In genomic region chr11:121791991-121792390, GRCm38 (mm10) we compare ENCODE assay signal across 38 mouse cellular contexts. TPM values are rescaled to one million over a fixed set of nuclear protein-coding genes. Genes with fewer than 3 reads are reported as not detected.
"Had no signal": no experiment of that assay in that cellular context is flagged by ENCODE, and none has a peak within 500 bp of the region (broad histone marks: within the 10 kb centered on the region; RNA-seq: fewer than 3 reads in every experiment).

No protein-coding gene starts in this region.

- H3K4me2 ChIP-seq: heart, embryonic 11.5 days; heart, embryonic 13.5 days; heart, embryonic 15.5 days; hindbrain, embryonic 12.5 days; hindbrain, embryonic 14.5 days; intestine, embryonic 15.5 days; kidney, embryonic 15.5 days; limb, embryonic 13.5 days; limb, embryonic 15.5 days; liver, embryonic 12.5 days had no signal

- H3K27ac ChIP-seq: heart, embryonic 13.5 days; heart, embryonic 15.5 days; hindbrain, embryonic 10.5 days; hindbrain, embryonic 12.5 days; hindbrain, embryonic 14.5 days; intestine, embryonic 15.5 days; kidney, embryonic 15.5 days; kidney, postnatal 0 days; limb, embryonic 13.5 days; limb, embryonic 15.5 days; liver, embryonic 12.5 days; liver, embryonic 14.5 days had no signal

- H3K27me3 ChIP-seq: heart, embryonic 13.5 days; heart, embryonic 15.5 days; hindbrain, embryonic 12.5 days; intestine, embryonic 15.5 days; limb, embryonic 13.5 days; limb, embryonic 15.5 days had no signal

- H3K9ac ChIP-seq: heart, embryonic 13.5 days; heart, embryonic 15.5 days; hindbrain, embryonic 12.5 days; hindbrain, embryonic 14.5 days; intestine, embryonic 15.5 days; kidney, embryonic 15.5 days; limb, embryonic 13.5 days; limb, embryonic 15.5 days; liver, embryonic 12.5 days; liver, embryonic 14.5 days had no signal

- DNase-seq: gastrocnemius, postnatal 25 days; heart, postnatal 14 days; heart, postnatal 4 days; kidney, adult 18-20 months; kidney, postnatal 25 days; kidney, postnatal 4 days; layer of hippocampus, adult 9-11 months; layer of hippocampus, postnatal 36 days; left cerebral cortex, postnatal 4 days had no signal

- H3K4me1 ChIP-seq: hindbrain, embryonic 12.5 days; liver, embryonic 12.5 days had no signal

- H3K4me3 ChIP-seq: heart, embryonic 13.5 days; heart, embryonic 15.5 days; hindbrain, embryonic 10.5 days; hindbrain, embryonic 12.5 days; intestine, embryonic 15.5 days; kidney, embryonic 15.5 days; limb, embryonic 13.5 days; limb, embryonic 15.5 days; liver, embryonic 12.5 days had no signal

- H3K9me3 ChIP-seq: heart, embryonic 13.5 days; heart, embryonic 15.5 days; hindbrain, embryonic 10.5 days; hindbrain, embryonic 12.5 days; intestine, embryonic 15.5 days; kidney, embryonic 15.5 days; limb, embryonic 13.5 days; limb, embryonic 15.5 days; liver, embryonic 12.5 days had no signal

- H3K36me3 ChIP-seq: heart, embryonic 13.5 days; heart, embryonic 15.5 days; hindbrain, embryonic 10.5 days; hindbrain, embryonic 12.5 days; intestine, embryonic 15.5 days; kidney, embryonic 15.5 days; limb, embryonic 13.5 days; limb, embryonic 15.5 days; liver, embryonic 12.5 days had no signal

- ATAC-seq: hindbrain, embryonic 16.5 days; inflammation-experienced regulatory T-cells, adult 6 months; intestine, embryonic 15.5 days; intestine, postnatal 0 days; liver, embryonic 12.5 days had no signal

RNA-seq across cellular contexts. Expression of gene Ptchd3, which starts 38.1 kb away (rescaled TPM):
- total RNA-seq: gastrocnemius, adult 8-10 months; gastrocnemius, postnatal 25 days; gastrocnemius, postnatal 4 days; granulocyte monocyte progenitor cell, adult 5-6 weeks; layer of hippocampus, adult 8-10 months; layer of hippocampus, postnatal 14 days; layer of hippocampus, postnatal 36 days; left cerebral cortex, adult 18-20 months; left cerebral cortex, adult 8-10 months; left cerebral cortex, postnatal 10 days; left cerebral cortex, postnatal 25 days; left cerebral cortex, postnatal 4 days; liver, adult 2 months had no signal
- polyA plus RNA-seq: frontal cortex, adult 2 months; heart, embryonic 11.5 days; hindbrain, embryonic 12.5 days; hindbrain, embryonic 14.5 days; hindbrain, embryonic 16.5 days; inflammation-experienced regulatory T-cells, adult 6 months; intestine, embryonic 15.5 days; intestine, postnatal 0 days; kidney, postnatal 0 days; limb, embryonic 11.5 days; limb, embryonic 13.5 days; liver, adult 2 months; liver, embryonic 12.5 days; liver, embryonic 14.5 days; liver, embryonic 16.5 days had no signal
